Mouse (Mus musculus) kidney, postnatal 10 days (tissue): ENCODE results near the gene Gm10837.

Experiments
- DNase-seq: peaks from one replicate; pipeline ENCODE4 v3.0.0; 2021; ENCODE audit warnings: mixed read lengths

Gene Gm10837

GRCm38 (mm10) chr14:122535986-122536385 lies 45.6 kb downstream of the Gm10837 start:
- DNase-seq: no peak
